Mouse (Mus musculus) limb, embryonic 13.5 days (tissue): ENCODE measurements around the gene Usp48. TPM values are rescaled to one million over a fixed set of nuclear protein-coding genes. Genes with fewer than 3 reads are reported as not detected.
A peak's percentile ranks its signal among the peaks of the same experiment; 100 is the strongest.

Source experiments
- ATAC-seq: fragments of 200-750 bp; cut with Nextera tagmentation; 2 replicates; pipeline ENCODE4 v1.8.0; 2017; ENCODE audit warnings: low read depth, moderate number of reproducible peaks, moderate TSS enrichment; ENCODE audit not compliant: low FRiP score
- H3K27ac ChIP-seq: fragments of 300-500 bp; sonication (generic); 2 replicates; pipeline ENCODE4 v1.5.1; 2015; ENCODE audit warnings: inconsistent platforms, mild to moderate bottlenecking, moderate library complexity
- H3K27me3 ChIP-seq: fragments of 300-500 bp; sonication (generic); 2 replicates; pipeline ENCODE4 v1.6.1; 2015; ENCODE audit warnings: mild to moderate bottlenecking, inconsistent platforms
- H3K36me3 ChIP-seq: fragments of 300-500 bp; sonication (generic); 2 replicates; pipeline ENCODE4 v1.6.1; 2015; ENCODE audit warnings: inconsistent platforms, mild to moderate bottlenecking, moderate library complexity
- H3K4me1 ChIP-seq: fragments of 300-500 bp; sonication (generic); 2 replicates; pipeline ENCODE4 v1.6.1; 2015; ENCODE audit warnings: inconsistent platforms
- H3K4me2 ChIP-seq: fragments of 300-500 bp; sonication (generic); replicated peaks from 2 replicates; pipeline ENCODE4 v1.6.1; 2015; ENCODE audit warnings: inconsistent platforms, mild to moderate bottlenecking, moderate library complexity
- H3K4me3 ChIP-seq: fragments of 300-500 bp; sonication (generic); 2 replicates; pipeline ENCODE4 v1.5.1; 2015; ENCODE audit warnings: moderate library complexity, mild to moderate bottlenecking, inconsistent platforms
- H3K9ac ChIP-seq: fragments of 300-500 bp; sonication (generic); 2 replicates; pipeline ENCODE4 v1.6.1; 2015; ENCODE audit warnings: mild to moderate bottlenecking, inconsistent platforms
- H3K9me3 ChIP-seq: fragments of 300-500 bp; sonication (generic); 2 replicates; pipeline ENCODE4 v1.6.1; 2016; ENCODE audit warnings: inconsistent platforms
- WGBS: fragments of 180-500 bp; shearing (Covaris S2); methylation state at CpG from one replicate; pipeline ENCODE4 v1.1.7; 2015; 5-methylcytosine and 5-hydroxymethylcytosine counted together
- polyA plus RNA-seq: library from polyadenylated mRNA; unstranded; fragments of >200 nt; fragmentation: Nextera tagmentation; extraction: Ambion mirVana; gene quantifications from 2 replicates; pipeline ENCODE4 v1.2.1, GENCODE M21; 2015

Gene Usp48
- polyA plus RNA-seq, 1 experiment from 2014 or later: 81.4 TPM

GRCm38 (mm10) chr4:137650912-137651311 lies 57.4 kb downstream of the Usp48 start:
- no peak overlapping the region for H3K9ac ChIP-seq
- no peaks in the 10 kb centered on the region for H3K9me3 ChIP-seq
- 88% methylated on average over 5 of the region's 5 CpGs for WGBS
- peaks cover 97% of the 10 kb centered on the region for H3K36me3 ChIP-seq
- no peak overlapping the region for H3K4me3 ChIP-seq
- no peaks in the 10 kb centered on the region for H3K4me1 ChIP-seq
- H3K27me3 ChIP-seq: no peaks in the 10 kb centered on the region
- no peak overlapping the region for H3K4me2 ChIP-seq
- no peak for ATAC-seq
- no peak overlapping the region for H3K27ac ChIP-seq

- no peak overlapping the region for H3K4me3 ChIP-seq
- no peaks in the 10 kb centered on the region for H3K9me3 ChIP-seq
- WGBS: 92% methylated on average over 5 of the region's 5 CpGs
- no peak overlapping the region for H3K4me2 ChIP-seq
- H3K27ac ChIP-seq: no peak overlapping the region
- peaks cover 98% of the 10 kb centered on the region for H3K36me3 ChIP-seq
- ATAC-seq: no peak
- H3K9ac ChIP-seq: no peak overlapping the region
- no peaks in the 10 kb centered on the region for H3K27me3 ChIP-seq
- no peaks in the 10 kb centered on the region for H3K4me1 ChIP-seq
Measured at GRCm38 (mm10) chr4:137652835-137653346, 59.3 kb downstream of the Usp48 start.

- peaks cover 79% of the 10 kb centered on the region for H3K36me3 ChIP-seq
Measured at GRCm38 (mm10) chr4:137655241-137656031, 61.9 kb downstream of the Usp48 start.

GRCm38 (mm10) chr4:137657674-137658073 lies 64.1 kb downstream of the Usp48 start:
- Histone ChIP-seq H3K4me3 (no peak overlapping the region), H3K27ac (no peak overlapping the region), H3K27me3 (peaks cover 2% of the 10 kb centered on the region), H3K9me3 (no peaks in the 10 kb centered on the region), H3K4me2 (no peak overlapping the region), H3K9ac (no peak overlapping the region), H3K4me1 (no peaks in the 10 kb centered on the region), H3K36me3 (peaks cover 57% of the 10 kb centered on the region)
- no peak for ATAC-seq
- 89% methylated on average over 8 of the region's 8 CpGs for WGBS

More at GRCm38 (mm10) chr4:137655241-137656031, 61.9 kb downstream of the Usp48 start:
- Histone ChIP-seq H3K27me3 (no peaks in the 10 kb centered on the region), H3K4me2 (no peak overlapping the region), H3K9ac (no peak overlapping the region), H3K4me3 (no peak overlapping the region), H3K4me1 (no peaks in the 10 kb centered on the region), H3K27ac (no peak overlapping the region), H3K9me3 (no peaks in the 10 kb centered on the region)
- 89% methylated on average over 18 of the region's 18 CpGs for WGBS
- ATAC-seq: no peak

GRCm38 (mm10) chr4:137659541-137659940 lies 66.0 kb downstream of the Usp48 start:
- H3K4me2 ChIP-seq: no peak overlapping the region
- no peaks in the 10 kb centered on the region for H3K9me3 ChIP-seq
- no peak overlapping the region for H3K27ac ChIP-seq
- peaks cover 21% of the 10 kb centered on the region for H3K27me3 ChIP-seq
- no peak for ATAC-seq
- H3K9ac ChIP-seq: no peak overlapping the region
- no peak overlapping the region for H3K4me3 ChIP-seq
- H3K4me1 ChIP-seq: peaks cover 5% of the 10 kb centered on the region
- 82% methylated on average over 4 of the region's 4 CpGs for WGBS
- H3K36me3 ChIP-seq: peaks cover 39% of the 10 kb centered on the region

GRCm38 (mm10) chr4:137660364-137661077 lies 67.0 kb downstream of the Usp48 start:
- no peak overlapping the region for H3K9ac ChIP-seq
- no peak overlapping the region for H3K4me3 ChIP-seq
- H3K9me3 ChIP-seq: no peaks in the 10 kb centered on the region
- WGBS: 63% methylated on average over 10 of the region's 10 CpGs
- H3K27me3 ChIP-seq: peaks cover 31% of the 10 kb centered on the region
- no peak overlapping the region for H3K27ac ChIP-seq
- H3K4me1 ChIP-seq: peaks cover 11% of the 10 kb centered on the region
- H3K36me3 ChIP-seq: peaks cover 29% of the 10 kb centered on the region
- no peak for ATAC-seq
- H3K4me2 ChIP-seq: no peak overlapping the region

GRCm38 (mm10) chr4:137661078-137661450 lies 67.5 kb downstream of the Usp48 start:
- no peak overlapping the region for H3K4me3 ChIP-seq
- no peak overlapping the region for H3K9ac ChIP-seq
- H3K9me3 ChIP-seq: no peaks in the 10 kb centered on the region
- WGBS: 55% methylated on average over 2 of the region's 2 CpGs
- peaks cover 36% of the 10 kb centered on the region for H3K27me3 ChIP-seq
- H3K4me2 ChIP-seq: no peak overlapping the region
- H3K27ac ChIP-seq: no peak overlapping the region
- H3K36me3 ChIP-seq: peaks cover 24% of the 10 kb centered on the region
- ATAC-seq: no peak
- H3K4me1 ChIP-seq: peaks cover 11% of the 10 kb centered on the region

GRCm38 (mm10) chr4:137661547-137661946 lies 68.0 kb downstream of the Usp48 start:
- ATAC-seq: no peak
- Histone ChIP-seq H3K4me2 (no peak overlapping the region), H3K9me3 (no peaks in the 10 kb centered on the region), H3K9ac (no peak overlapping the region), H3K36me3 (peaks cover 19% of the 10 kb centered on the region), H3K27ac (no peak overlapping the region), H3K4me3 (no peak overlapping the region), H3K4me1 (peaks cover 11% of the 10 kb centered on the region), H3K27me3 (peaks cover 41% of the 10 kb centered on the region)
- WGBS: 85% methylated on average over 6 of the region's 6 CpGs

GRCm38 (mm10) chr4:137663491-137663890 lies 69.9 kb downstream of the Usp48 start:
- Histone ChIP-seq H3K9ac (no peak overlapping the region), H3K27me3 (peaks cover 58% of the 10 kb centered on the region), H3K36me3 (peaks cover 2% of the 10 kb centered on the region; the same call in 1 of the 2 replicates), H3K4me2 (no peak overlapping the region), H3K4me3 (no peak overlapping the region), H3K27ac (no peak overlapping the region), H3K9me3 (no peaks in the 10 kb centered on the region), H3K4me1 (peaks cover 11% of the 10 kb centered on the region)
- WGBS: 72% methylated on average over 4 of the region's 4 CpGs
- ATAC-seq: no peak

GRCm38 (mm10) chr4:137664433-137664979 lies 71.0 kb downstream of the Usp48 start, which contains the start of gene Rap1gap:
Gene Rap1gap (plus strand): TSS chr4:137664726.
- ATAC-seq: 0 out of 2 replicates have a peak, but pooled peaks have one; percentile 21
- no peaks in the 10 kb centered on the region for H3K9me3 ChIP-seq
- peaks cover 11% of the 10 kb centered on the region for H3K4me1 ChIP-seq
- peaks cover 58% of the 10 kb centered on the region for H3K27me3 ChIP-seq
- WGBS: under 1% methylated on average over 40 of the region's 44 CpGs
- H3K27ac ChIP-seq: no peak within 1 kb of the TSS
- peak within 1 kb of the TSS; percentile 74 for H3K9ac ChIP-seq
- peak within 1 kb of the TSS; percentile 58 for H3K4me3 ChIP-seq
- peak within 1 kb of the TSS; percentile 95 for H3K4me2 ChIP-seq
- H3K36me3 ChIP-seq: no peaks in the 10 kb centered on the region

GRCm38 (mm10) chr4:137664980-137665675 lies 71.6 kb downstream of the Usp48 start:
- H3K4me1 ChIP-seq: peaks cover 11% of the 10 kb centered on the region
- peaks cover 58% of the 10 kb centered on the region for H3K27me3 ChIP-seq
- H3K9ac ChIP-seq: peak overlapping the region; percentile 74
- H3K4me2 ChIP-seq: peak overlapping the region; percentile 95
- 13% methylated on average over 15 of the region's 15 CpGs for WGBS
- H3K9me3 ChIP-seq: no peaks in the 10 kb centered on the region
- no peak overlapping the region for H3K27ac ChIP-seq
- 0 out of 2 replicates have a peak, but pooled peaks have one; percentile 49 for ATAC-seq
- H3K4me3 ChIP-seq: peak overlapping the region; percentile 58
- H3K36me3 ChIP-seq: no peaks in the 10 kb centered on the region
